Mouse (Mus musculus): ENCODE measurements around the gene Cd86.

GRCm38 (mm10) chr16:36589898-36590297 lies 76.0 kb downstream of the Cd86 start:
- no peak for TF ChIP-seq CTCF (IDR thresholded peaks at IDR 0.05; ENCODE audit: insufficient read depth, low read length)
- no peak for TF ChIP-seq POLR2A (IDR thresholded peaks at IDR 0.05; ENCODE audit: borderline replicate concordance, extremely low read depth, low read depth, low read length)

Data from lung, adult 2 months (tissue).